ENCODE assay signal across 9 mouse cellular contexts in genomic region chr17:5940792-5941191, GRCm38 (mm10). TPM values are rescaled to one million over a fixed set of nuclear protein-coding genes. Genes with fewer than 3 reads are reported as not detected.
DNase-seq lines count a peak whose midpoint lies in the region; ATAC-seq lines count a peak whose summit lies in the region.
"Had no signal": no experiment of that assay in that cellular context is flagged by ENCODE, and none has a peak within 500 bp of the region (broad histone marks: within the 10 kb centered on the region; RNA-seq: fewer than 3 reads in every experiment).

No protein-coding gene starts in this region.

- peak; percentile 73 to 75 for DNase-seq in left cerebral cortex, adult 18-20 months (ENCODE audit: low spot score in 2 of 2)
- DNase-seq in left cerebral cortex, adult 11 months (ENCODE audit: low spot score), result no peak
- DNase-seq in embryo, embryonic 11 days, result peak; percentile 89
- peak; percentile 78 for DNase-seq in midbrain, embryonic 14.5 days
- peak; percentile 73 to 84 for DNase-seq in spleen, adult 18-20 months

- peak overlapping the region; percentile 81 for H3K4me3 ChIP-seq in intestine, embryonic 16.5 days (ENCODE audit: low read length)
- H3K4me3 ChIP-seq in limb, embryonic 13.5 days, result peak overlapping the region; percentile 64
- H3K4me3 ChIP-seq in midbrain, embryonic 14.5 days (replicated peaks; ENCODE audit: low read depth, low read length), result peak overlapping the region; percentile 44

- no peak overlapping the region; the same call in 1 of the 2 replicates for H3K27ac ChIP-seq in intestine, embryonic 16.5 days (ENCODE audit: low read length)
- no peak overlapping the region for H3K27ac ChIP-seq in limb, embryonic 13.5 days
- no peak overlapping the region for H3K27ac ChIP-seq in midbrain, embryonic 14.5 days (replicated peaks; ENCODE audit: low read depth, low read length)

- peak overlapping the region; percentile 92 for H3K4me2 ChIP-seq in intestine, embryonic 16.5 days (ENCODE audit: low read depth, low read length)
- peak overlapping the region; percentile 80 for H3K4me2 ChIP-seq in limb, embryonic 13.5 days (replicated peaks)
- peak overlapping the region; percentile 73 for H3K4me2 ChIP-seq in midbrain, embryonic 14.5 days (ENCODE audit: low read length)

- peak; percentile 60 for ATAC-seq in granulocyte monocyte progenitor cell, adult 5-6 weeks (replicated peaks; ENCODE audit: poor library complexity, severe bottlenecking)
- peak; percentile 92 for ATAC-seq in intestine, embryonic 16.5 days
- peak; percentile 84 for ATAC-seq in limb, embryonic 13.5 days (ENCODE audit: low FRiP score, low read depth)
- ATAC-seq in midbrain, embryonic 14.5 days (ENCODE audit: low FRiP score, low TSS enrichment), result peak; percentile 66

- H3K9ac ChIP-seq in intestine, embryonic 16.5 days (ENCODE audit: low read depth, low read length), result peak overlapping the region; percentile 77
- peak overlapping the region; percentile 66 for H3K9ac ChIP-seq in limb, embryonic 13.5 days
- H3K9ac ChIP-seq in midbrain, embryonic 14.5 days (replicated peaks; ENCODE audit: low read length), result no peak overlapping the region

- no peaks in the 10 kb centered on the region for H3K27me3 ChIP-seq in intestine, embryonic 16.5 days (replicated peaks; ENCODE audit: control insufficient read depth, insufficient read depth, low read length)
- H3K27me3 ChIP-seq in limb, embryonic 13.5 days, result peaks cover 40% of the 10 kb centered on the region
- peaks cover 25% of the 10 kb centered on the region for H3K27me3 ChIP-seq in midbrain, embryonic 14.5 days (ENCODE audit: control insufficient read depth, insufficient read depth, low read length)

- WGBS in intestine, embryonic 16.5 days, result under 1% methylated on average over 26 of the region's 38 CpGs
- WGBS in limb, embryonic 13.5 days, result under 1% methylated on average over 28 of the region's 38 CpGs
- 2% methylated on average over 32 of the region's 38 CpGs for WGBS in midbrain, embryonic 14.5 days

- H3K36me3 ChIP-seq in intestine, embryonic 16.5 days (ENCODE audit: control insufficient read depth, insufficient read depth, low read length), result no peaks in the 10 kb centered on the region
- H3K36me3 ChIP-seq in limb, embryonic 13.5 days, result no peaks in the 10 kb centered on the region
- H3K36me3 ChIP-seq in midbrain, embryonic 14.5 days (ENCODE audit: control insufficient read depth, insufficient read depth, low read length), result no peaks in the 10 kb centered on the region
- H3K36me3 ChIP-seq: G1E had no signal

- peaks cover 18% of the 10 kb centered on the region for H3K4me1 ChIP-seq in intestine, embryonic 16.5 days (ENCODE audit: control insufficient read depth, insufficient read depth, low read length)
- H3K4me1 ChIP-seq in limb, embryonic 13.5 days, result 0 out of 2 replicates have a peak, but pooled peaks cover 5% of the 10 kb centered on the region
- H3K4me1 ChIP-seq in midbrain, embryonic 14.5 days (ENCODE audit: control insufficient read depth, insufficient read depth, low read length), result peaks cover 5% of the 10 kb centered on the region

- no peaks in the 10 kb centered on the region for H3K9me3 ChIP-seq in intestine, embryonic 16.5 days (ENCODE audit: control insufficient read depth, low read length)
- H3K9me3 ChIP-seq in limb, embryonic 13.5 days, result no peaks in the 10 kb centered on the region
- H3K9me3 ChIP-seq in midbrain, embryonic 14.5 days (ENCODE audit: control insufficient read depth, low read length), result no peaks in the 10 kb centered on the region
- H3K9me3 ChIP-seq: G1E had no signal

RNA-seq across cellular contexts. Expression of gene Synj2, which starts 0.3 kb away (rescaled TPM):
- total RNA-seq in left cerebral cortex, adult 18-20 months (2021), result 100 to 1,000 TPM; 121 to 135 TPM
- total RNA-seq in granulocyte monocyte progenitor cell, adult 5-6 weeks (2014; fragmentation: Nextera tagmentation), result 11.2 and 14.4 TPM in 2 replicates
- 9.3 and 11.6 TPM in 2 replicates for total RNA-seq in granulocyte monocyte progenitor cell, adult 5-6 weeks (2017)
- polyA plus RNA-seq in intestine, embryonic 16.5 days (2015; fragmentation: Nextera tagmentation; extraction: Ambion mirVana), result 3.5 and 4.0 TPM in 2 replicates
- 1.8 and 1.9 TPM in 2 replicates for polyA plus RNA-seq in limb, embryonic 13.5 days (2015; fragmentation: Nextera tagmentation; extraction: Ambion mirVana)
- 0.57 and 1.2 TPM in 2 replicates for polyA plus RNA-seq in midbrain, embryonic 14.5 days (2014; fragmentation: Nextera tagmentation; extraction: Ambion mirVana)
